Mouse (Mus musculus): ENCODE data around the gene Nfib.

The Nfib gene

DNA sequence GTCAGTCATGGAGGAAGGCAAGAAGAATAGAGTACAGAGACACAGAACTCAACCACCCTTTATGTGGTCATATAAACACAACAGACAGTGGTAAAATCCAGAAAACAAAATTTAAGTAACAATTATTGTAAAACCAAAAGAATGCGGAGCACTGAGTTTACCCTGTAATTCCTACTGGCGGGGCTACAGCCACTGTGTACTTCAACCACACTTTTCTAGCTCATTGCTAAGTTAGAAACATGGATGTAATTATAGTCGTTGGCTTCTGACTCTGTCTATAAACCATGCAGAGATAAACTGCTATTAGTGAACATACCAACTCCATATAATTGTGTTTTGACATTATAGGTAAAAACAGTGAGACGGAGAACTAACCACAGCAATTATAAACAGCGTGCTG lies 231.2 kb downstream of the Nfib start:
- no peak for DNase-seq (ENCODE audit: extremely low spot score, low read depth, low spot score)

GRCm38 (mm10) chr4:82470938-82471320 lies 234.6 kb downstream of the Nfib start:
- no peak for DNase-seq (ENCODE audit: extremely low spot score, low read depth, low spot score)

DNA sequence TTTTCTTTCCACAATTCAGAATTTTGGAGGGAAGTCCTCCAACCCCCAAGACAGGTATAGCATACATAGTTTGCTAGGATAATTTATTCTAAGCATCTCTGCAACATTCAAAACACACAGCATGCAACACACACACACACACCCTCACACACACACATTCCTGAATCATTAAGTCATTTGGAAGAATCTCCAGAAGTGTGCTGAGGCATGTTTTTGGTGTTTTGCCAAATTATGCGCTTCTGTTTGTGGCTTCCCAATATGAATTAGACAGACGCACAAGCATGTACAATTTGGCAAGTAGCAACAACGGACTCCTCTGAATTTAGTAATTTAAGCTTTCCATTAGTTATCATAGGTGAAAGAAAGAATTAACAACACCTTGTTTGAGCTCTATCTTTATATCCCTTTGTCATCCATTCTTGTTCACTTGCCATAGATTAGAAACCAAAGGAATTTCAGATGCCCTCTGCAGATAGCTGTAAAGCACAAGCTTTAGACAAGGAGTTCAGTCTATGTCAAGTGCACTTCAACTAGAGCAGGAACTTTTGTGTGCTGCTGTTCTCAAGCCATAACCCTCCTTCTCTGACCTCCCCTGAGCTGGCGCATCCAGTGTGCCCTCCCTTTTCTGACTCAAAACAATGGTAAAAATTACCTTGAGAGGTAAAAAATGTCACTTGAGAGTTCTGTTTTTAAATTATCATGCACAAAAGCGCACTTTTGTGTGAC lies 235.2 kb downstream of the Nfib start:
- DNase-seq (ENCODE audit: extremely low spot score, low read depth, low spot score), result no peak

GRCm38 (mm10) chr4:82468944-82469343 lies 236.6 kb downstream of the Nfib start:
- no peak for DNase-seq (ENCODE audit: extremely low spot score, low read depth, low spot score)

- DNase-seq (ENCODE audit: extremely low spot score, low read depth, low spot score), result no peak
Observed at GRCm38 (mm10) chr4:82466717-82467116, 238.8 kb downstream of the Nfib start.

DNA sequence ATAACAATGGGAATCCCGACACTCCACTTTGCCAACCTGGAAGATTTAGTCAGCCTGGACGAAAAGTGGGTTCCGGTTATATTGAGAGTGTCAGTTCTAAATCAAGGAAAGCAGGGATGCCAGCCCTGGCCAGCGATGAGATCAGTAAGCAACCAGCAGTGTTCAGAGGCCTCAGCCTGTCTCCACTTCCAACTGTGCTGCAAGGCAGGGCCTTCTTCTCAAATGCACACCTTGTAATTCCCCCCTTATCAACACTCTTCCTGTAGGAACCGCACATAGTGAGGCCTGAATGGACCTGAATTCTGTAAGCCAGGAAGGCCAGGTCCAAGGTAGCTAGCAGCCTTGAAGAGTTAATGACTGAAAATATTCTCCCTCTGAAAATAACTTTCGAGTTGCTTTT lies 239.4 kb downstream of the Nfib start:
- DNase-seq (ENCODE audit: extremely low spot score, low read depth, low spot score), result no peak

GRCm38 (mm10) chr4:82464051-82464632 lies 241.4 kb downstream of the Nfib start:
- no peak for DNase-seq (ENCODE audit: extremely low spot score, low read depth, low spot score)

DNA sequence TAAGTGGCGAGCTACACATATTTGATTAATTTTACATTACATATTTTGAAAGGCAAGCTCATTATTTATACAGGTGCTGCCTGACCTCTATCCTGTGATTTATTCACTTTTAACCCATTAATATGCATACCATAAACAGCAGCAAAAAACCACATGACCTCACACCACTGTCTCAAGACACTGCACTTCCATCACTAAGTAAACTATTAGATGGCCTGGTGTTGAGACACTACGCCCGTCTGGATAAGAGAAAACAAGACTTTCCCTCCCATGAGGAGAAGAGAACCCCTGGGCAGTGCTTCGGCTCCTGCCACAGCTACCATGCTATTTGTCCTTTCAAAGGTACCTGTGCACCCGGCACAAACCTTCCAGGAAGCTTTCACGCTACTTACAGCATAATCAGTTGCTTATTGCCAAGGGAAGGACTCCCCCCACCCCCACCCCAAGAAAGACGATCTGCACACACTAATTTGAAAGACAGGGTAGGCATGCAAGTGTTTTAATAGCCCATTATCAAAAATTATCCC lies 242.3 kb downstream of the Nfib start:
- DNase-seq (ENCODE audit: extremely low spot score, low read depth, low spot score), result no peak

DNA sequence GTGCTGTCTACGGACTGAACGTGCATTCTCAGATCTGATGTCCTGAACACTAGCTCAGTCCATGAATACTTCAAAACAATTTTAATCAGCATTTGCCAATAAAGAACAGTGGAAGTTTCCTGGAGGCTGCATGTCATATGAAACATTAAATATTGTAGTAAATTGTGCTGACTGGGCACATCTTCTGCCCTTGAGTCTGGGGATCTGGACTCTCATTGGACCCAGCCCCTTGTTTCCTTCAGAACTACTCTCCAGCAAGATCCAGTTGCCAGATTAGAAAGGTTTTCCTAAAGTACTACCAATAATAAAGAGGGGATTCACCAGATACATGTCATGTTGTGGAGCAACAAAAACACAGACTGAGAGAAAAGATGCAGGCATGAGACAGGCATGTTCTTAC lies 243.9 kb downstream of the Nfib start:
- no peak for DNase-seq (ENCODE audit: extremely low spot score, low read depth, low spot score)

DNA sequence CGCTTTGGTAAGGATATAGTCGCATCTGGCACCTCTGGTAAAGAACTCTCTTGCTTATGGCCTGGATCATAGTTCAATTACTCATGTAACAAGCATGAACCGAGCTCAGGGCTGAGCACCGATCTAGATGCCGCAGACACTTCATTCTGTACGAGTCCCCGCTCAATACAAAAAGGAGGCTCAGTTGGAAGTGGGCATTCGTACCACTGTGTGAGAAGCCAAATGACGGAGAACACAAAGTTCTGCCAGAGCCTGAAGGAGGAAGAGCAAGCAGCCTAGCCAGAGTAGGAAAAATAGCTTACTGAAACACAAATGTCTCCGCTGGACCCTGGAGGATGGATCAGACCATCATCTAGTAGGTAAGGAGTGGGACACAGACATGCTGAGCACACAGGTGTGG lies 246.7 kb downstream of the Nfib start:
- DNase-seq (ENCODE audit: extremely low spot score, low read depth, low spot score), result no peak

DNA sequence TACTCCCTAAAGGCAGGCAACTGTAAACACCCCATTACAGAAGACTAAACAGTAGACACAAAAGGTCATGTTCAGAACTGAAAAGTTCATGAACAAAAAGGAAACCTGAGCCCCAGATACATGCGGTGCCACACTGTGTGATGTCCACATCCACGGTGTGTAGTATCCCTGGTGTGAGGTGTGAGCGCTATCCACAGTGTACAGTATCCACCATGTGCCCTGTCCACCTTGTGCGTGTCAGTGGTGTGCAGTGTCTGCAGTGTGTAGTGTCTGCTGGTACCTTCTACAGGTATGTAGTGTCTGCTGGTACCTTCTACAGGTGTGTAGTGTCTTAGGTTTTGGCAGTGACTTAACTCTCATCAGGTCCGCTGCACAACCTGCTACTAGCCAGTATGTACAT lies 248.6 kb downstream of the Nfib start:
- DNase-seq (ENCODE audit: extremely low spot score, low read depth, low spot score), result no peak

- DNase-seq (ENCODE audit: extremely low spot score, low read depth, low spot score), result no peak
Observed at GRCm38 (mm10) chr4:82456323-82456713, 249.2 kb downstream of the Nfib start.

DNA sequence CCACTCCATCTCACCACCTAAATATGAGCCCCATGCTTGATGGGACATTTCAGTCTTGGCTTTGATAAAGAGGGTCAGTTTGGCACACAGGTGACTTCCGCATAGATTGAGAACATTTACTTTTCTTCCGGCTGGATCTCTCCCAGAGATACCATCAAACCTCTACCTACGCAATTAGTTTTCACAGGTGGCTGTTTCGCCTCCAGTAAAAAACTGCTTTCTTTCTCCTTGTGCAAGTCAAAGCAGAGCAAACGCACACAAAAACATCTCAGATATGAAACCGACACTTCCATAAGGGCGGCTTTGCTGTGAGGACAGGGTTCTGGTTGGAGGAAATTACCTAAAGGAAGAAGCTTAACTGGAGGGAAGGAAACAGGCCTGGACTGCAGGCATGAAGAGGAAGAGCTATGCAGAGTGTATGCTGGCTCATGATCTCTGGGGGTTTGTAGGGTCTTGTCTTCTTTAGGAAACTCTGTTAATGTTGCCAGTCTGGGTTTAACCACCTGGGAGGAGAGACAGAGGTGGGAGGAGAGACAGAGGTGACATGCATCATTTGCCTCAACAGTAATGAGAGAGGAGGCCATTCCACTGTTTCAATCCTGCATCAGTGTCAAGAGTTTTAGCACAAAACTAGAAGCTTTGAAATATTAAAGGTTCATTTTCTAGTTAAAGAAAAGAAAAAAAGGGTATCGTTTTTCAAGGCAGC lies 249.8 kb downstream of the Nfib start:
- DNase-seq (ENCODE audit: extremely low spot score, low read depth, low spot score), result no peak

DNA sequence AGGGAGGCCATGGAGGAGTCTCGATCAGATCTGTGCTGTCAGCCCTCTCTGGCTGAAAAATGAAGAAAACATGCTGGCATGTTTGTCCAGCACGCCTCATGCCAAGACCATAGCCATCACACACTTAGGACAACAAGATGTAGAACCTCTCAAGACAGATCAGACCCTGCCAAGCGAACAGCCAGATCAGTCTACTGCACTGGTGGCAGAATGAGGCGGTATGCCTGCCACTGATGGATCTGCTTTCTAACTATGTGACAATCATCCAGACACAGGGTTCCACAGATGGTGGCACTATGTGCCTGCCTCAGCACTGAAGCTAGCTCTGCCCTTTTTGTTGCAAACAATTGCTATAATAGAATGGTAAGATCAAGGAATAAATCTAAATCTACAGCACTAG lies 250.6 kb downstream of the Nfib start:
- no peak for DNase-seq (ENCODE audit: extremely low spot score, low read depth, low spot score)

DNA sequence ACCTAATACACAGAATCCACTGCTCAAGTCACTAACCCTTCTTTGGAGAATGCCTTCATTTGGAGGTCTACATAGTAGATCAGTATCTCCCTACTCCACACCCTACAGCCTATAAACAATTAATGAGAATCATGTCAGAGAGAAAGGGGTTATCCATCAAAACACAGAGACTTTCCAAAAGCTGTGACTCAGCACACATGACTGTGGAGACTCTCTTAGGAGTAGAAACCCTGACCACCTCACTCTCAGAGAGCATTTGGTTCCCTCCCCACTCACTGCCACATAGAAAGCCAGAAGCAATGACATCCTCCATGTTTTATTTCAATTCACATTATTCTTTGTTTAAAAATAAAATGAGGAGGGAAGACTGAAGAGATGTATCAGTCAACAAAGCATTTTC lies 252.2 kb downstream of the Nfib start:
- DNase-seq (ENCODE audit: extremely low spot score, low read depth, low spot score), result no peak

- no peak for DNase-seq (ENCODE audit: extremely low spot score, low read depth, low spot score)
Observed at GRCm38 (mm10) chr4:82452905-82453304, 252.6 kb downstream of the Nfib start.

DNA sequence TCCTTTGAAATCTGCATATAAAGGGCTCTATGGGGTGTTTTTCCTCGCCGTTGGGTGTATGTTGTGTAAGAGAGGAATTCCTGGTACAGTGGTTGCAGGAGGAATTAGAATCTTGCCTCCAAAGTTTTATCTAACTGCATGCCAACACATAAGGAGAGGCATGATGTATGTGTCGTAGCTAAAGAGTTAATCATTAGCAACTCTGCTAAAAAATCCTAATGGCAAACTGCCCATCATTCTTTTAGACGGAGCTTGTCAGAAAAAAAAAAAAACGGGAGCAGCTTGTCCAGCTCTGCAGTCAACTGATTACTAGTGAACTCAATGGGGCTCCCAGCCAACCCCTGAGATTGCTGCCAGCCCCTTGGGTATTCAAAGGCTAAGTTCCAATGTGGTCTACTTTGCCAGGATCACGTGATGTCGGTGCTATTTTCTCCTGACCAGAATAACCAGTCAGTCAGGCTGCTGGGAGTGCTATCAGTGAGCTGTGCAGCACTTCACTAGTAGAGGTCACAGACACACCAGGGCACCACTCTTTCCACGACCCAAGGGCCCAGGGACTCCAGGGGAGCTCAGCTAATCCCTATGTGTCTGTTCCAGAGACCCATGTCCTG lies 258.4 kb downstream of the Nfib start:
- no peak for DNase-seq (ENCODE audit: extremely low spot score, low read depth, low spot score)

DNA sequence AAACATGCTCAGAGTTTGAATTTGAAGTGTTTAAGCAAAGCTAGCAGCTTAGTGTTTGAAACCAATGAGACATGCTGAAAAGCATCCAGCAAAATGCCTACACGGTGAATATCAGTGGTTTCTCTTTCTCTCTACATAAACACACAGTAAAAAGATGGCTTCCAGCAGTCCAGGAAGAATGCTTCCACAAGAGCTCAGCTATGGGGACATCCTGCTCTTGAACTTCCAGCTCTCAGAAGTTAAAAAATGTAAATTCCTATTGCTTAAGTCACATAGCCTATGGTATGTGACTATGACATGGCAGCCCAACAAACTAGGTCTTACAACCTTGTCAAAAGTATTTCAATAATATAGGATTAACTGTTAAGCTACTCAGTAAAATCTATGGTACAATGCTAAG lies 261.5 kb downstream of the Nfib start:
- no peak for DNase-seq (ENCODE audit: extremely low spot score, low read depth, low spot score)

DNA sequence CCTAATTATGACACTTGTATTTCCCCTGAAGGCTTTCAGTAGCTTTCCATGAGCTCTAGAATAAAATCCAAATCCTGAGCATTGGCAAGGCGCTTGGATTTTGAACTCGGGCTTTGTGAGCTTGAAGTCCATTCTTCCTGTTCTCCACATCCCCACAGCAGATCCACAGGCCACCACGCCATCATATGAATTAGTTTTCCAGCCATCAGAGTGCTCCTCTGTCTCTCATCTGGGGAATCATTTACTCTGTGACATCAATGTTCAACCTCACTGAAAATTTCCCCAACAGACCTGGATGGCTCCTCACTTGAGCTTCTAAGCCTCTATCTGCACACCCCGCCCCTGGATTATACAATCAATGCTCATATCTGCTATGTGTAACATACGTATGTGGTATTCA lies 262.1 kb downstream of the Nfib start:
- no peak for DNase-seq (ENCODE audit: extremely low spot score, low read depth, low spot score)

- DNase-seq (ENCODE audit: extremely low spot score, low read depth, low spot score), result no peak
Observed at GRCm38 (mm10) chr4:82443003-82443402, 262.5 kb downstream of the Nfib start.

DNA sequence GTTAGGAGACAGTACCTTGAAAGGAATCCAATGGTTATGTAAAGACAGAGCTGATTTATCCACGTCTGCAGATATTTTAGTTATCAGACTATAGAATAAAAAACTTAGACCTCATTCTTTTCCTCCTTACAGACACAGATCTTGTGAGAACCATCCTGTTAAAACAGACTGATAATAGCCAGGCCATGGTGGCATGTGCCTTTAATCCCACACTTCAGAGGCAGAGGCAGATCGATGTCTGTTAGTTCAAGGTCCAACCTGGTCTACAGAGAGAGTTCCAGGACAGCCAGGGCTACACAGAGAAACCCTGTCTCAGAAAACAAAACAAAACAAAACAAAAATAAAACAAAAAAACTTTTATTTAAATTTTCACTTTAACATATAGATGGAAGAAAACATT lies 264.9 kb downstream of the Nfib start:
- DNase-seq (ENCODE audit: extremely low spot score, low read depth, low spot score), result no peak

DNA sequence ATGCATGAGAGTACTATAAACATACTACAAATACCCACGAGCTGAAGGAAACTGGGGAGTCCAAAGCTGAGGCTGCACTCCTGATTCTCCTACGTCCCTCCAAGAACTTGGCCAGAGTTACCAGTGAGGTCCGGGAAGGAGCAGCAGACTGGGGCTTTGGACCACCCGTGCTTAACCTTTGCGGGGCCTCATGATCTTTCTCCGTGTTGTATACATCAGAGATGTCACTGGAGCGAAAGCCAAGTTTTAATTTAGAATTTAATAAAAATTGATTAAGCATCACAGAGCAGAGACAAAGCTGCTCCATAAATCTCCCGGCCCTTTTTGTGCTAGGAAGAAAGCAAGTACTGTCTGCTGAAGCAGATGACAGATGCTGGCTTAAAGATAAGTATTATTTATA lies 265.7 kb downstream of the Nfib start:
- DNase-seq (ENCODE audit: extremely low spot score, low read depth, low spot score), result no peak

All from hindlimb bud, embryonic 11.5 days (tissue).